Mouse (Mus musculus): ENCODE data around the gene Il17ra. TPM values are rescaled to one million over a fixed set of nuclear protein-coding genes. Genes with fewer than 3 reads are reported as not detected.

Il17ra gene
- polyA plus RNA-seq, 1 experiment from 2014 or later = 16.3 TPM

GRCm38 (mm10) chr6:120524796-120525195 is 61.7 kb downstream of the Il17ra start:
- no peaks in the 10 kb centered on the region for H3K27me3 ChIP-seq
- no peak for DNase-seq (ENCODE audit: low read depth, low spot score)
- ChIA-PET POLR2A (no interaction called here), CTCF (no interaction called here)
- ATAC-seq = no peak
- in situ Hi-C loops (cut with MboI; ENCODE audit: low pct_unique_long_range_greater_than_20kb) = no loop called here
- no peak for TF ChIP-seq CTCF (IDR thresholded peaks at IDR 0.05)

DNA sequence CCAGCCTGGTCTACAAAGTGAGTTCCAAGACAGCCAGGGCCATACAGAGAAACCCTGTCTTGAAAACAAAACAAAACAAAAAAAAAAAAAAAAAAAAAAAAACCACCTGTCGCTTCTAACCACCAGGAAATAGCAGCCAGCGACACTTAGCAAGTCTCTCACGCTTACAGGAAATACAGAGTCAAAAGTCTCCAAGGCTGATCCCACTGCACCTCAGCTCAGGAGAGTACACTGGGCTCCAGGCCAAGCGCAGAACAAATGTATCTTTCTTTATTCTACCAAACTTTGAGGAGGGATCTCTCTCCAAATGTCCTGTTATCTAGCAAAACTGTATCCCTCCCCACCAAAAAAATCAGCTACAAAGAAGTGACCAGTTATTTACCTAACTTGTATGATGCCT is 66.1 kb downstream of the Il17ra start:
- CTCF ChIA-PET = interaction anchor here (1.4 to 1.7 kb wide), 2 partner anchors 34 to 46 kb away, joined by 3 to 5 read pairs; no protein-coding TSS in a partner anchor
- in situ Hi-C loops (cut with MboI; ENCODE audit: low pct_unique_long_range_greater_than_20kb) = no loop called here
- TF ChIP-seq CTCF (IDR thresholded peaks at IDR 0.05) = no peak
- no peak for ATAC-seq
- no peak for DNase-seq (ENCODE audit: low read depth, low spot score)
- POLR2A ChIA-PET = interaction anchor here (0.6 kb wide), 1 partner anchor 197 kb away, joined by 3 read pairs; no protein-coding TSS in a partner anchor
- H3K27me3 ChIP-seq = peaks cover 10% of the 10 kb centered on the region

GRCm38 (mm10) chr6:120531020-120531965 is 68.2 kb downstream of the Il17ra start, which contains the start of gene Hdhd5:
TSS of gene Hdhd5 (minus strand) at chr6:120531319.
- H3K27me3 ChIP-seq = peaks cover 22% of the 10 kb centered on the region
- ATAC-seq = peak; percentile 95
- in situ Hi-C loops (cut with MboI; ENCODE audit: low pct_unique_long_range_greater_than_20kb) = no loop called here
- ChIA-PET CTCF (interaction anchor here (0.9 to 1.4 kb wide), 2 partner anchors 17 to 144 kb away, joined by 3 read pairs; no protein-coding TSS in a partner anchor), POLR2A (interaction anchor here (0.6 kb wide), 1 partner anchor 170 kb away, joined by 3 read pairs; no protein-coding TSS in a partner anchor)
- DNase-seq (ENCODE audit: low read depth, low spot score) = peak; percentile 48
- TF ChIP-seq CTCF (IDR thresholded peaks at IDR 0.05) = no peak

DNA sequence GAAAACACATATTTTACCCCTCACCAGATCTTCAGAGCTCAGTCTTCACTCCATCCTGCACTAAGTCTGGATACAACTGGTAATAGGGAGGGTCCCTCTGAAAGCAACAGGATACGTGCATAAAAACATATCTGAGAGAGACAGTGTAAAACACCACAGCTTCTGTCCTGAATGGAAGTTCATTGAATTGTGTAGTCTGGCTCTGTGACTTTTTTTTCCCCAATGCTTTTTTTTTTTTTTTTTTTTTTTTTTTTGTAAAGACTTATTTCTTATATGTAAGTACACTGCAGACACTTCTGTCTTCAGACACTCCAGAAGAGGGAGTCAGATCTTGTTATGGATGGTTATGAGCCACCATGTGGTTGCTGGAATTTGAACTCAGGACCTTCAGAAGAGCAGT is 69.5 kb downstream of the Il17ra start:
- H3K27me3 ChIP-seq = peaks cover 22% of the 10 kb centered on the region
- POLR2A ChIA-PET = interaction anchor here (0.6 to 0.7 kb wide), 4 partner anchors 43 to 416 kb away, joined by 3 to 6 read pairs (median 3); no protein-coding TSS in a partner anchor
- in situ Hi-C loops (cut with MboI; ENCODE audit: low pct_unique_long_range_greater_than_20kb) = no loop called here
- no peak for DNase-seq (ENCODE audit: low read depth, low spot score)
- ATAC-seq = no peak
- CTCF ChIA-PET = interaction anchor here (1.4 kb wide), 1 partner anchor 18 kb away, joined by 3 read pairs; no protein-coding TSS in a partner anchor
- no peak for TF ChIP-seq CTCF (IDR thresholded peaks at IDR 0.05)

GRCm38 (mm10) chr6:120536337-120536736 is 73.3 kb downstream of the Il17ra start:
- peaks cover 26% of the 10 kb centered on the region for H3K27me3 ChIP-seq
- ChIA-PET CTCF (interaction anchor here (1.2 to 1.5 kb wide), 2 partner anchors 18 to 54 kb away, joined by 3 to 4 read pairs; no protein-coding TSS in a partner anchor), POLR2A (no interaction called here)
- DNase-seq (ENCODE audit: low read depth, low spot score) (no peak), ATAC-seq (no peak)
- in situ Hi-C loops (cut with MboI; ENCODE audit: low pct_unique_long_range_greater_than_20kb) = loop anchor here (5.0 kb wide), 2 partner anchors 136 to 201 kb away; no protein-coding TSS in a partner anchor
- no peak for TF ChIP-seq CTCF (IDR thresholded peaks at IDR 0.05)

Other genes with a start within 250 kb of the Il17ra start
- gene D330020A13Rik, start 168.9 kb upstream of the Il17ra start, polyA plus RNA-seq (2021) = 1.1 TPM
- 5.3 TPM for gene B4galnt3, start 168.7 kb upstream of the Il17ra start, polyA plus RNA-seq (2021)
- 41.4 TPM for gene Kdm5a, start 99.1 kb upstream of the Il17ra start, polyA plus RNA-seq (2021)
- gene Ccdc77, start 98.9 kb upstream of the Il17ra start, polyA plus RNA-seq (2021) = 12.4 TPM
- gene Tmem121b, start 30.6 kb downstream of the Il17ra start, polyA plus RNA-seq (2021) = 0.51 TPM
- gene Hdhd5, start 68.1 kb downstream of the Il17ra start, polyA plus RNA-seq (2021) = 26.6 TPM
- gene Cecr2, start 203.1 kb downstream of the Il17ra start, polyA plus RNA-seq (2021) = 2.7 TPM

Data from Patski (cell line).